ENCODE assay signal across 7 mouse cellular contexts in genomic region chr6:30026799-30027198, GRCm38 (mm10). TPM values are rescaled to one million over a fixed set of nuclear protein-coding genes. Genes with fewer than 3 reads are reported as not detected.
DNase-seq lines count a peak whose midpoint lies in the region; ATAC-seq lines count a peak whose summit lies in the region.

No protein-coding gene starts in this region.

- no peak overlapping the region for H3K4me3 ChIP-seq in intestine, embryonic 16.5 days (ENCODE audit: low read length)
- H3K4me3 ChIP-seq in forebrain, embryonic 14.5 days (ENCODE audit: low read depth, low read length) = no peak overlapping the region

- no peaks in the 10 kb centered on the region for H3K9me3 ChIP-seq in intestine, embryonic 16.5 days (ENCODE audit: control insufficient read depth, low read length)
- H3K9me3 ChIP-seq in forebrain, embryonic 14.5 days (replicated peaks; ENCODE audit: control insufficient read depth, low read length) = no peaks in the 10 kb centered on the region

- H3K27me3 ChIP-seq in intestine, embryonic 16.5 days (replicated peaks; ENCODE audit: control insufficient read depth, insufficient read depth, low read length) = no peaks in the 10 kb centered on the region
- H3K27me3 ChIP-seq in forebrain, embryonic 14.5 days (replicated peaks; ENCODE audit: control insufficient read depth, insufficient read depth, low read length) = no peaks in the 10 kb centered on the region

- H3K4me1 ChIP-seq in intestine, embryonic 16.5 days (ENCODE audit: control insufficient read depth, insufficient read depth, low read length) = peaks cover 4% of the 10 kb centered on the region; the same call in 1 of the 2 replicates
- H3K4me1 ChIP-seq in forebrain, embryonic 14.5 days (ENCODE audit: control insufficient read depth, insufficient read depth, low read length) = no peaks in the 10 kb centered on the region

- 30% methylated on average over 10 of the region's 10 CpGs for WGBS in intestine, embryonic 16.5 days
- WGBS in forebrain, embryonic 14.5 days = 68% methylated on average over 10 of the region's 10 CpGs

- H3K36me3 ChIP-seq in intestine, embryonic 16.5 days (ENCODE audit: control insufficient read depth, insufficient read depth, low read length) = no peaks in the 10 kb centered on the region
- H3K36me3 ChIP-seq in forebrain, embryonic 14.5 days (ENCODE audit: control insufficient read depth, insufficient read depth, low read length) = no peaks in the 10 kb centered on the region

- no peak overlapping the region for H3K4me2 ChIP-seq in intestine, embryonic 16.5 days (ENCODE audit: low read depth, low read length)
- no peak overlapping the region for H3K4me2 ChIP-seq in forebrain, embryonic 14.5 days (ENCODE audit: low read length)

- peak; percentile 57 for DNase-seq in adrenal gland, adult 2 months
- DNase-seq in embryo, embryonic 9.5 days (ENCODE audit: extremely low spot score) = peak; percentile 31
- peak; percentile 88 for DNase-seq in lung, postnatal 10 days
- DNase-seq in left cerebral cortex, adult 9 months (ENCODE audit: low spot score in 2 of 2) = no peak
- DNase-seq in forebrain, embryonic 14.5 days (ENCODE audit: low spot score) = no peak

- no peak overlapping the region for H3K27ac ChIP-seq in intestine, embryonic 16.5 days (ENCODE audit: low read length)
- H3K27ac ChIP-seq in forebrain, embryonic 14.5 days (ENCODE audit: low read depth, low read length) = no peak overlapping the region

- ATAC-seq in intestine, embryonic 16.5 days = peak; percentile 82
- ATAC-seq in forebrain, embryonic 14.5 days = no peak
- no peak; the same call in 1 of the 2 replicates for ATAC-seq in erythroblast, adult 5-6 weeks (replicated peaks; ENCODE audit: low FRiP score, poor library complexity, severe bottlenecking)

- no peak overlapping the region for H3K9ac ChIP-seq in intestine, embryonic 16.5 days (ENCODE audit: low read depth, low read length)
- no peak overlapping the region for H3K9ac ChIP-seq in forebrain, embryonic 14.5 days (ENCODE audit: low read length)

RNA-seq across cellular contexts. Expression of gene Nrf1, which starts 21.0 kb away (rescaled TPM):
- 10 to 100 TPM; 20.1 to 24.3 TPM for total RNA-seq in adrenal gland, adult 2 months (2021)
- polyA plus RNA-seq in adrenal gland, adult 2 months (2012; rRNA removed) = 10.0 and 11.0 TPM in 2 replicates
- polyA plus RNA-seq in intestine, embryonic 16.5 days (2015; fragmentation: Nextera tagmentation; extraction: Ambion mirVana) = 37.0 and 42.7 TPM in 2 replicates
- 46.5 and 48.7 TPM in 2 replicates for polyA plus RNA-seq in forebrain, embryonic 14.5 days (2014; fragmentation: Nextera tagmentation; extraction: Ambion mirVana)
- total RNA-seq in erythroblast, adult 5-6 weeks (2015; ENCODE audit: low replicate concordance) = 23.4 and 29.4 TPM in 2 replicates
- total RNA-seq in erythroblast, adult 5-6 weeks (2017; ENCODE audit: low replicate concordance) = 52.6 and 58.6 TPM in 2 replicates

Comparison
In these comparisons a context has a peak if more than half of its experiments do, and no peak if none do; other contexts are left out.
1. DNase-seq: peak in adrenal gland, adult 2 months (single experiment), embryo, embryonic 9.5 days (single experiment) and lung, postnatal 10 days (single experiment); none in left cerebral cortex, adult 9 months (0 of 2) and forebrain, embryonic 14.5 days (single experiment).